Mouse (Mus musculus): ENCODE measurements at regions not wholly inside any gene's neighbourhood (a gene's known extent, or its start where the extent isn't known, plus 50 kb on each side); places are given as distances from the start of the nearest gene placed in this dataset.

DNA sequence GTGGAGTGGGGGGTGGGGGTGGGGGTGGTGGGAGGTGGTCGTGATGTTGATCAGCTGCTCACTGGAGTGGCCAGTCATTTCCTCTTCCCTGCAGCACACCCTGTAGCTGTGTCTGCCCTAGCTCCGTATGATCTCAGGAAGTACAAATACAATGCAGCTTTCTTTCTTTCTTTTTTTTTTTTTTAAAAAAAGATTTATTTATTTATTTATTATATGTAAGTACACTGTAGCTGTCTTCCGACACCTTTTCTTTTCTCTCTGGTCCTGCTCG is 87.2 kb upstream of the Tex13c2 start:
- no peak for DNase-seq (ENCODE audit: low read depth, low spot score)

DNA sequence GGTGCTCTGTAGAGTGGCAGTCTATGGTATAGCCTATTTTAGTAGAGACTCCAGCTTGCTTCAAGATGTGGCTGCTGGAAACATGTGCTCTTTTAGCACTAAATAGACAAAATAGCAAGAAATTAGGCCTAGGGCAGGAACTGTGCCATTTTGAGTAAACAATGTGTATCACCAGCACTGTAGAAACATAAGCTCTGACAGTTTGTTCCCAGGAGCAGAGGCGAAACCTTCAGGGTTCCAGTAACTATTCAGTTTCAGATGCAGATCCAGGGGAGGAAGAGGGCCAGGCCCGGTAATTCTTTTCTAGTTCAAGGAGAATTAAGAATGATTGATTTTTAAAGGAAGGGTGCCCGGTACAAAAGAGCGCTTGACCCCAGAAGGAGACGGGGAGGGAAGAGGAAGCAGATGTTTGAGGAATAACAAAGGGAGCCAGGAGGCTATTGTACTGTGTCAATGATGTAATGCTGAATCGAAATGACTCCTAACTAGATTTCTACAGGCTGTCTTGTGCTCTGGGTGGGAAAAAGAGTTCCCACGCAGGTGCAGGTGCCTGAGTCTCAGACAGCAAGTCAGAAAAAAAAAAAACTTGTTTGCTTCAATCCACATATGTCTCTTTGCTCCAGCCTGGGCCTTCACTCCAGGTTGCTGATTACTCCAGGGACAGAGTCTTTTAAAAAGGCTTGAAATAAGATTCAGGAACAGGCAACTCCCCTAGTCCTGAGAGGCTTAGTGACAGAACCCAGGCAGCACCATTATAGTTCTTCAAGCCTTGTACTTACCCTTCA is 57.4 kb upstream of the Tex13c2 start:
- no peak for DNase-seq (ENCODE audit: low read depth, low spot score)

All from 3T3-L1 (cell line).